Mouse (Mus musculus): ENCODE measurements around the gene Usp12. TPM values are rescaled to one million over a fixed set of nuclear protein-coding genes. Genes with fewer than 3 reads are reported as not detected.

Usp12 gene
- 26.5 and 27.0 TPM in 2 replicates for polyA plus RNA-seq (2012; rRNA removed)

DNA sequence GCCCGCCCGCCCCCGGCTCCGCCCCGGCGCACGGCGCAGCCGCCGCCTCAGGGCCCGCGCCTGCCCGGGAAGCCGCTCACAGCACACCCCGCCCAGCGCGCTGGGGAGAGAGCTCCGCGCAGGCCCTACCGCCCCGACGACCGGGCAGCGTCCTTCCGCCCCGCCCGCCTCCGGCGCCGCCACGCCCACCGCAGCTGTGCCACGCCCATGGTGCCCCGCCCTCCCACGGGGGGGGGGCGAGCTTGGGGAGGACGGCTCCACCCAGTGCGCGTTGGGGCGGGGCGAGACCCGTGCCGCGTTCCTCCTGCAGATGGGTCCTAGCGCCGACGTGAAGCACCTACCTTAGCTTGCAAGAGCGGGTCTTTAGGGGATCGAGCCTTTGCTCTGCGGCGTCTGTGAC lies at the start of gene Usp12:
Gene Usp12, minus strand, starts transcription at position 154 of the 400 bp plus-strand sequence.
- peak within 1 kb of the TSS; percentile 60 for H3K4me3 ChIP-seq (replicated peaks; ENCODE audit: insufficient read depth, low read depth, low read length)
- DNase-seq, result peak; percentile 98 to 99
- peaks cover 23% of the 10 kb centered on the region; the same call in 1 of the 2 replicates for H3K4me1 ChIP-seq (ENCODE audit: control insufficient read depth, insufficient read depth, low read length)
- no peaks in the 10 kb centered on the region for H3K27me3 ChIP-seq (ENCODE audit: control insufficient read depth, insufficient read depth, low read length)
- H3K27ac ChIP-seq (ENCODE audit: insufficient read depth, low read length), result peak within 1 kb of the TSS; percentile 67
- no peak for TF ChIP-seq POLR2A (IDR thresholded peaks at IDR 0.05; ENCODE audit: borderline replicate concordance, insufficient read depth, low read length)
- TF ChIP-seq CTCF (IDR thresholded peaks at IDR 0.05; ENCODE audit: borderline replicate concordance, insufficient read depth, low read depth, low read length), result no peak
- WGBS, result 2% methylated on average over 22 of the region's 51 CpGs

DNA sequence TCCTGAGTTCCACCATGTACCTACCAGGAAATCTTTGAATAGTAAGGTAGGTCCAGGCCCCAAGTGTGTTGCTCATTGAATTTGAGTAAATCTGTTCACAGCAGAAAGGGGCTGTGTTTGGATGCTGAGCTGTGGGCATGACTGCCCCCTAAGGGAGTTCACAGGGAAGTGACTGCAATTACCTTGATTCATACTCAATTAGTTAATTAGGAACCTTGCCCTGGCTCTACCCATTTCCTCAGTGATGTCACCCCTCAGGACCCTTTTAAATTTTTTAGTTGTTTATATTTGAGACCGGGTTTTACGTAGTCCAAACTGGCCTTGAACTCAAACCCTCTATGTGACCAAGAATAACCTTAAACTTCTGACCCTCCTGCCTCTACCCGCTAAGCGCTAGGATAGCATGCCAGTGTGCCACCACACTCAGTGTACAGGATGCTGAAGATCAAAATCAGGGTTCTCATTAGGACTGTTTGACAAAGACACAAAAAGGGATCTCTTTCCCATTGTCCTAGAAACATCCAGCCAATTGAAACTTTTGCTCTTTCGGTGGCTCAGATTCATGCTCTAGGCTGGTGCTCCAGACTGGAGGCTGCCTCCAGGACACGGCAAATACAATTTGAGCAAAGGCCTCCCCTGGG lies 49.6 kb upstream of the Usp12 start:
- Histone ChIP-seq H3K4me3 (replicated peaks; ENCODE audit: insufficient read depth, low read depth, low read length) (peak overlapping the region; percentile 50), H3K27ac (ENCODE audit: insufficient read depth, low read length) (no peak overlapping the region), H3K4me1 (ENCODE audit: control insufficient read depth, insufficient read depth, low read length) (no peaks in the 10 kb centered on the region), H3K27me3 (ENCODE audit: control insufficient read depth, insufficient read depth, low read length) (no peaks in the 10 kb centered on the region)
- DNase-seq, result peak in 1 of 2 experiments; percentile 26
- no peak for TF ChIP-seq POLR2A (IDR thresholded peaks at IDR 0.05; ENCODE audit: borderline replicate concordance, insufficient read depth, low read length)
- TF ChIP-seq CTCF (IDR thresholded peaks at IDR 0.05; ENCODE audit: borderline replicate concordance, insufficient read depth, low read depth, low read length), result peak; percentile 43; the same call in 1 of the 2 replicates
- 32% methylated on average over 6 of the region's 6 CpGs for WGBS

- H3K4me3 ChIP-seq (replicated peaks; ENCODE audit: insufficient read depth, low read depth, low read length), result no peak overlapping the region
- H3K27me3 ChIP-seq (ENCODE audit: control insufficient read depth, insufficient read depth, low read length), result no peaks in the 10 kb centered on the region
- DNase-seq, result no peak
- no peaks in the 10 kb centered on the region for H3K4me1 ChIP-seq (ENCODE audit: control insufficient read depth, insufficient read depth, low read length)
- WGBS, result 61% methylated on average over 4 of the region's 4 CpGs
- H3K27ac ChIP-seq (ENCODE audit: insufficient read depth, low read length), result no peak overlapping the region
- TF ChIP-seq POLR2A (IDR thresholded peaks at IDR 0.05; ENCODE audit: borderline replicate concordance, insufficient read depth, low read length) (no peak), CTCF (IDR thresholded peaks at IDR 0.05; ENCODE audit: borderline replicate concordance, insufficient read depth, low read depth, low read length) (no peak)
Measured at GRCm38 (mm10) chr5:146841996-146842395, 47.2 kb upstream of the Usp12 start.

DNA sequence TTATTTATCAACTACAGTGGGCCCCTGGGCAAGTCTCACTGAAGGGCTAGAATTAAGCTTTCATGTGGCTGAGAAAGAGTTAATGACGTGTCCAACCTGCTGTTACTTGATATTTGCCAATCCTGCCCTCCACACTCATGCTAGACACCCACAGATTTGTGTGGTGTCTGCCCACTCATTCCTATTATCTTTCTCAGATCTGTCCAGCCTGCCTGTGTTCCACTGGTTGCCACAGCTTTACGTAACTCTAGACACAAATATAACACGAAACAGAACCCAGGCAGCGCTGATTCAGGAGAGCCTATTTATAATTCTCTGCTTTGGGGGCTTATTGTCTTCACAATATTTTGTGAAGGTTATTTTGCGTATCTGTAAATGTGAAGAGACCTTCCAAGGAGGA lies 46.5 kb upstream of the Usp12 start:
- H3K27me3 ChIP-seq (ENCODE audit: control insufficient read depth, insufficient read depth, low read length), result no peaks in the 10 kb centered on the region
- no peak for TF ChIP-seq POLR2A (IDR thresholded peaks at IDR 0.05; ENCODE audit: borderline replicate concordance, insufficient read depth, low read length)
- WGBS, result 86% methylated on average over 5 of the region's 5 CpGs
- no peak for DNase-seq
- H3K27ac ChIP-seq (ENCODE audit: insufficient read depth, low read length), result no peak overlapping the region
- H3K4me1 ChIP-seq (ENCODE audit: control insufficient read depth, insufficient read depth, low read length), result no peaks in the 10 kb centered on the region
- no peak overlapping the region for H3K4me3 ChIP-seq (replicated peaks; ENCODE audit: insufficient read depth, low read depth, low read length)

- Histone ChIP-seq H3K4me3 (replicated peaks; ENCODE audit: insufficient read depth, low read depth, low read length) (no peak overlapping the region), H3K27ac (ENCODE audit: insufficient read depth, low read length) (no peak overlapping the region), H3K27me3 (ENCODE audit: control insufficient read depth, insufficient read depth, low read length) (no peaks in the 10 kb centered on the region), H3K4me1 (ENCODE audit: control insufficient read depth, insufficient read depth, low read length) (no peaks in the 10 kb centered on the region)
- 88% methylated on average over 4 of the region's 4 CpGs for WGBS
- TF ChIP-seq POLR2A (IDR thresholded peaks at IDR 0.05; ENCODE audit: borderline replicate concordance, insufficient read depth, low read length), result no peak
- TF ChIP-seq CTCF (IDR thresholded peaks at IDR 0.05; ENCODE audit: borderline replicate concordance, insufficient read depth, low read depth, low read length), result no peak
- no peak for DNase-seq
Measured at GRCm38 (mm10) chr5:146840422-146840821, 45.6 kb upstream of the Usp12 start.

DNA sequence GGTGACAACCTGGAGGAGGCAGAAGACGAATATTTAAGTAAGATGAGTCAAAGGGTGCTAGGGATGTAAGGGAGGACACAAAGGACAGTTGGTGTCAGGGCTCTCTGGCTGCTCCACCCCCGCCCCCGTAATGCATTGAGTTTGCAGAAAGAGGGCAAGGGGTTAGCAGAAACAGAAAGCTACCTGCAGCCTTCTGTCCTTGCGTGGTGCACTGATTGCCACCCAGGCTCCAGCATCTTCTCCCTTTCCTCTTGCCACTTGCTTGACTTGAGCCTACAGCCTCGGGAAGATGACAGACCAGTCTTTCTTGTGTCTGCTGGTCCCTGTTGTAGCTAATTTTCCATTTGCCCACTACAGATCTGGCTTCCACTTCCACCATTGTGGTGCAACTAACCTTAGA lies 45.0 kb upstream of the Usp12 start:
- WGBS, result 59% methylated on average over 5 of the region's 5 CpGs
- H3K27ac ChIP-seq (ENCODE audit: insufficient read depth, low read length), result no peak overlapping the region
- no peaks in the 10 kb centered on the region for H3K4me1 ChIP-seq (ENCODE audit: control insufficient read depth, insufficient read depth, low read length)
- no peak overlapping the region for H3K4me3 ChIP-seq (replicated peaks; ENCODE audit: insufficient read depth, low read depth, low read length)
- DNase-seq, result no peak
- no peaks in the 10 kb centered on the region for H3K27me3 ChIP-seq (ENCODE audit: control insufficient read depth, insufficient read depth, low read length)
- TF ChIP-seq CTCF (IDR thresholded peaks at IDR 0.05; ENCODE audit: borderline replicate concordance, insufficient read depth, low read depth, low read length) (no peak), POLR2A (IDR thresholded peaks at IDR 0.05; ENCODE audit: borderline replicate concordance, insufficient read depth, low read length) (no peak)

DNA sequence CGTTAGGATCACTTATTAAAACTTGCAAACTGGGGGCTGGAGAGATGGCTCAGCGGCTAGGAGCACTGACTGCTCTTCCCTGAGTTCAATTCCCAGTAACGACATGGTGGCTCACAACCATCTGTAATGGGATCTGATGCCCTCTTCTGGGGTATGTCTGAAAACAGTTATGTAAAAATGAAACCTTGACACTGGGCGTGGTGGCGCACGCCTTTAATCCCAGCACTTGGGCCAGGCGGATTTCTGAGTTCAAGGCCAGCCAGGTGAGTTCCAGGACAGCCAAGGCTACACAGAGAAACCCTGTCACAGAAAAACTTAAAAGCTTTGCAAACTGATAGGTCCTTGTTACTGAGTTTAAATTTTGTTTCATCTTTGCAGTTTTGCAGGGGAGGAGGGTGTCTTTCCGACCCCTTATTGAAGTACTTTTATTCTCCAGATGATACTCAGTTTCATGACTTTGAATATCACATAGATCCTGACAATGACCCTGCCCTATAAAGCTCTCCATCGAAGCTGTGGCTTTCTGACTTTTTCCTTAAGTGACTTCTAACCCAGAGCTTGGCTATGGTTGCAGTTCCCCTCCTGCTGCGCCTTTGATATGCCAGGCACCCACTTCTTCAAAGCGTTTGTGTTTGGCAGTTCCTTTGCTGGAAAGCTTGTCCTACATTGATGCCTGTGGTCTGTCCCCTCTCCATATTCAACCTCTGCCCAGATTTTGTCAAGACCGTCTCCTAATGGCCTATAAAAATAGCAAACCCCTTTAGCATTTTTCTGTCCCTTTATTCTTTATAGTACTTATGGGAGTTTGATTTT lies 44.2 kb upstream of the Usp12 start:
- WGBS, result 51% methylated on average over 12 of the region's 12 CpGs
- TF ChIP-seq CTCF (IDR thresholded peaks at IDR 0.05; ENCODE audit: borderline replicate concordance, insufficient read depth, low read depth, low read length) (no peak), POLR2A (IDR thresholded peaks at IDR 0.05; ENCODE audit: borderline replicate concordance, insufficient read depth, low read length) (no peak)
- Histone ChIP-seq H3K27me3 (ENCODE audit: control insufficient read depth, insufficient read depth, low read length) (no peaks in the 10 kb centered on the region), H3K4me1 (ENCODE audit: control insufficient read depth, insufficient read depth, low read length) (no peaks in the 10 kb centered on the region), H3K27ac (ENCODE audit: insufficient read depth, low read length) (no peak overlapping the region), H3K4me3 (replicated peaks; ENCODE audit: insufficient read depth, low read depth, low read length) (no peak overlapping the region)
- DNase-seq, result no peak
